Mouse (Mus musculus): ENCODE data around the gene Ramp1.

Gene Ramp1

GRCm38 (mm10) chr1:91201122-91201521 is 21.5 kb downstream of the Ramp1 start:
- DNase-seq (ENCODE audit: low read depth), result no peak

- no peak for DNase-seq (ENCODE audit: low read depth)
Observed at GRCm38 (mm10) chr1:91204221-91204765, 24.7 kb downstream of the Ramp1 start.

- no peak for DNase-seq (ENCODE audit: low read depth)
Observed at GRCm38 (mm10) chr1:91205651-91206050, 26.0 kb downstream of the Ramp1 start.

GRCm38 (mm10) chr1:91206336-91206735 is 26.7 kb downstream of the Ramp1 start:
- DNase-seq (ENCODE audit: low read depth), result no peak

DNA sequence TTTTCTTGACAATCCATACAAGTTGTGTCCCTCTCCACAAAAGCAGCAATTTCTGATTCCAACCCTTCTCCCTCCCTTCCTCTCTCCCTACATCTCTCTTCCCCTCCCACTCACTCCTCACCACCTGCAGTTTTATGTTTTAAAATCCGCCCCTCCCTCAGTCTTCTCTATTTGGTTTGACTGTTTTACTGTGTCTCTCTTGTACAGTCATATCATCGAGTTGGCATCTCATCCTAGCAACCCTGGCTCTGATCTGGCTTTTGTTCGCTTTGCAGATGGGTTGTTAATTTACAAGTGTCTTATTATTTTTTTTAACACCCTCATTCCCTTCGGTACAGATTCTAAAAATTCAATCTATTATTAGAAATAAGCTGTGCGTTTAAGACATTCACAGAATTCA is 27.3 kb downstream of the Ramp1 start:
- DNase-seq (ENCODE audit: low read depth), result no peak

- DNase-seq (ENCODE audit: low read depth), result no peak
Observed at GRCm38 (mm10) chr1:91207334-91208074, 27.9 kb downstream of the Ramp1 start.

- DNase-seq (ENCODE audit: low read depth), result no peak
Observed at GRCm38 (mm10) chr1:91209343-91209742, 29.7 kb downstream of the Ramp1 start.

GRCm38 (mm10) chr1:91209785-91210184 is 30.2 kb downstream of the Ramp1 start:
- DNase-seq (ENCODE audit: low read depth), result peak; percentile 67

GRCm38 (mm10) chr1:91211099-91211498 is 31.5 kb downstream of the Ramp1 start:
- DNase-seq (ENCODE audit: low read depth), result no peak

DNA sequence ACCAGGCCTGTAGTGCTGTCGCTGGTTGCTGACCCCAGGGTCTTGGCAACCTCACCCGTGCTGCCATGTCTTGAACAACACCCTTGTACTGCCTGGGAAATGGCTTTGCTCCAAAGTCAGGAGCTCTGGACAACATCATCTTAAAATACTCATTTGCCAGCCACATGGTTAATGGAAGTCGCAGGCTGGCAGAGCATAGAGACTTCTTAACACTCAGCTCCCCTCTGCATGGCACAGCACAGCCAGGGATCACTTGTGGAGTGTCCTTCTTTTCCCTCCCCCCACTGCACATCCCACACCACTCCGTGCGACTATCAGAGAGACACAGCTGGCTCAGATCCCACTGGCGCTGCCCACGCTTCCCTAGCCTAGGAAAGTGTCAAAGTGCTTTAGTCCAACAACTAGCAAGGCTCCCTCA is 32.0 kb downstream of the Ramp1 start:
- no peak for DNase-seq (ENCODE audit: low read depth)

GRCm38 (mm10) chr1:91215264-91215663 is 35.6 kb downstream of the Ramp1 start:
- no peak for DNase-seq (ENCODE audit: low read depth)

DNA sequence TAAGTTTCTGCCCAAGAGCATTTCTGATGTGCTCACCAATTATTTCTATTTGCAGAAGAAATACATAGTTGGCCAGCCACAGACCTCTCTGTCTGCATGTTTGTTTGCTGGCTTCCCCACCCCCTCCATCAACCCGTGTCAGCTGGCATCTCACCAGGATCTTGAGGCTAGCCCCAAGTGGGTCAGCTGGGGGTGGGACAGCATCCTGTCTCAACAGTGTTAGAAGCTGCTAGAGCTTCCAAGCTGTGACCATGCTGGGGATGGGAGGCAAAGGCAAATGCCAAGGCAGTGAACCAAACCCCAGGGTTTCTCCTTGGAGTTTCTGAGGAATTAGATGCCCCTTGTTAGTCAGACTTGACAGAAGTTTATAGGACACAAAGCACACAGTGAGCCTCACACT is 36.4 kb downstream of the Ramp1 start:
- DNase-seq (ENCODE audit: low read depth), result peak; percentile 78

DNA sequence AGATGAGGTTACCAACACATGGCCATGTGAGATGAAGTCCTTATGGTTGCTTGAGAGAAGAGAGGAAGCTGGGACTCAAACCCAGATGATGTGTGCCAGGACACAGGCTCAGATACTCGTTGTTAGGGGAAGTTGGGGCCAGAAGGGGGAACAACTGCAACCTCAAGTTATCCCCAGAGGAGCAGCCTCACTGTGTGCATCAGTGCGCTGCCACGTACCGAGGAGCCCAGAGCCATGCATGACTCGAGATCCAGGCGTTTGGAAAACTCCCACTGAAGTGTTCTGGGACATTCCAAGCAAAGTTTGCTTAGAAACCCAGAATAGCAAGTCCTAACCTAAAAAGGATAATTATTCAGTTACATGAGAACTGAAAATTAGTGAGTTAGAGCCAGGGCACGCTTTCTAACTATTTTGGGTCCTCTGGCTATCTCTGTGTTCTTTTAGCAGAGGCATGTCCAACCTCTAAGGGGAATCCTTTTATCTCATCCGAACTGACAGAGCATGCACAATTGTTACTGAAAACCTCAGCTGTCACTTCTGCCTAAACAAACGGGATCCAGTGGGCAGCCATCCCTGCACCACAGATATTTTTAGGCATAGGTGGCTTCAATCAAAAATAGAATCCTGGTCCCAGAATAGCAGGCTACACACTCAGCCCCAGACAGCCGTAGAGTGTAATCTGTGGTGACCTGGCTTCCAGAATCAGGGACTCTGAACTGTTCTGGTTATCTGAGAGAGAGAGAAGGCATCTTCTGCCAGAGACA is 37.1 kb downstream of the Ramp1 start:
- no peak for DNase-seq (ENCODE audit: low read depth)

DNA sequence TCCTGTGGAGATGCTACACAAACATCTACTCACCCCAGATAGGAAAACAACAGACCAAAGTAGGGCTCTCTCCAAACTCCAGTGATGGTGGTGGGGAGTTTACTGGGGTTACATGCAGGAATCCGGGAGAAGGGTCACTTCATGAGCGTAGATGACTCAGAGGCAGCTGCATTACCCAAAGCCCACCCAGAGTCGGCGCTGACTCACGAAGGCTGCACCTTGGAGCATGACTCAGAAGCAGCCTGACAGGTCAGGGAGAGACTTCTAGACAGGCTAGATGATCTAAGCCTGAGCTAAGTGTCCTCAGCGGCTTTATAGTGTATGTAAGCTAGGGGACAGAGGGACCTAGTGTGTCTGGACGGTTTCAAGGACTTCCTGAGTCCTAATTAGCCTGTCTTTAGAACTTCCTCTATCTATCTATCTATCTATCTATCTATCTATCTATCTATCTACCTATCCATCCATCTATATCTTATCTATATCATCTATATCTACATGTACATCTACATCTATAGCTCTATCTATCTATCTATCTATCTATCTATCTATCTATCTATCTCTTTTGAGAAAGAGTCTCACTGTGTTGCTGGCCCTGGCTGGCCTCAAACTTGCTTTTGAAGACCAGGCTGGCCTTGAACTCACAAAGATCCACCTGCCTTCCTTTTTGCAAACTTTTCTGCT is 40.2 kb downstream of the Ramp1 start:
- no peak for DNase-seq (ENCODE audit: low read depth)

DNA sequence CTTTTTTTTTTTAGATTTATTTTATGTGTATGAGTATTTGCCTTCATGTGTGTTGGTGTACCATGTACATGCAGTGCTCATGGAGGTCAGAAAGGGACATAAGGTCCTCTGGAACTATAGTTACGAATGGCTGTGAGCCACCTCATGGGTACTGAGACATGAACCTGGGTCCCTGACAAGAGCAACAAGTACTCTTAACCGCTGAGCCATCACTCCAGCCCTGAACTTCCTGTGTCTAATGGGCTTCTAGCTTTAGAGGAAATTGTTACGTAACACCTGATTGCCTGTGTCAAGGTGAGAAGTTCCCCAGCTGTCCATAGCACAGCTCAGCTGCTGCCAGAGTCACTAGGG is 40.7 kb downstream of the Ramp1 start:
- DNase-seq (ENCODE audit: low read depth), result no peak

DNA sequence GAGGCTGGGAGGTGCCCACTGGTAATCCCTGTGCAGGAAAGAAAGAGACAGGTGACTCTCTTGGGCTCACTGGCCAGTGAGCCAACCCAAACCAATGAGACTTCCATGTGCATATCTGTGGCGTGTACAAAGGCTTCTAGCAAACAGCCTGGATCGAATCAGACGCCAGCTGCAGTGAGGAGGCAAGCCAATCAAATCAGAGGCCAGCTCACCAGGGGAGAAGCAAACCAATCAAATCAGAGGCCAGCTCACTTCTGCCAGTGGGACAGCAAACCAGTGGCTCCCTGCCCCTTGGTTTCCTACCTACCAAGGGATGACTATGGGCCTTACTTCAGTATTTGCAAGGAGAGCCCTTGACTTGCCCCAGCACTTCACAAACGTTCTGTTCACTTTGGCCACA is 46.9 kb downstream of the Ramp1 start:
- no peak for DNase-seq (ENCODE audit: low read depth)

- DNase-seq (ENCODE audit: low read depth), result no peak
Observed at GRCm38 (mm10) chr1:91227381-91228054, 47.9 kb downstream of the Ramp1 start.

- no peak for DNase-seq (ENCODE audit: low read depth)
Observed at GRCm38 (mm10) chr1:91231142-91231541, 51.5 kb downstream of the Ramp1 start.

- no peak for DNase-seq (ENCODE audit: low read depth)
Observed at GRCm38 (mm10) chr1:91231896-91232295, 52.3 kb downstream of the Ramp1 start.

- DNase-seq (ENCODE audit: low read depth), result no peak
Observed at GRCm38 (mm10) chr1:91235395-91235794, 55.8 kb downstream of the Ramp1 start.

- DNase-seq (ENCODE audit: low read depth), result no peak
Observed at GRCm38 (mm10) chr1:91237676-91238075, 58.1 kb downstream of the Ramp1 start.

GRCm38 (mm10) chr1:91239112-91239511 is 59.5 kb downstream of the Ramp1 start:
- DNase-seq (ENCODE audit: low read depth), result no peak

Data from fibroblast of lung, adult 2 months (primary cell).